Mouse (Mus musculus): ENCODE data around the gene Dad1. TPM values are rescaled to one million over a fixed set of nuclear protein-coding genes. Genes with fewer than 3 reads are reported as not detected.
"Not testable (repeated sequence)": the region's sequence is repeated elsewhere in the genome, so short reads cannot be mapped to it uniquely, and the experiment has no call there.

Gene Dad1
- polyA plus RNA-seq, 1 experiment from 2014 or later, result 338 TPM

- Histone ChIP-seq H3K4me3 (replicated peaks; ENCODE audit: low read depth, low read length) (no peak overlapping the region), H3K9me3 (ENCODE audit: control insufficient read depth, low read length) (no peaks in the 10 kb centered on the region), H3K4me2 (ENCODE audit: low read length) (no peak overlapping the region), H3K27ac (replicated peaks; ENCODE audit: low read depth, low read length) (peak overlapping the region; percentile 26; the same call in 1 of the 2 replicates), H3K36me3 (ENCODE audit: control insufficient read depth, insufficient read depth, low read length) (peaks cover 14% of the 10 kb centered on the region; the same call in 1 of the 2 replicates), H3K4me1 (ENCODE audit: control insufficient read depth, insufficient read depth, low read length) (peaks cover 29% of the 10 kb centered on the region), H3K27me3 (ENCODE audit: control insufficient read depth, insufficient read depth, low read length) (no peaks in the 10 kb centered on the region), H3K9ac (replicated peaks; ENCODE audit: low read length) (no peak overlapping the region)
- 85% methylated on average over 21 of the region's 21 CpGs for WGBS
- ATAC-seq (ENCODE audit: low FRiP score, low TSS enrichment) (no peak), DNase-seq (no peak)
Observed at GRCm38 (mm10) chr14:54231176-54231956, 22.5 kb downstream of the Dad1 start.

GRCm38 (mm10) chr14:54230638-54231150 is 23.2 kb downstream of the Dad1 start:
- H3K27ac ChIP-seq (replicated peaks; ENCODE audit: low read depth, low read length), result no peak overlapping the region
- ATAC-seq (ENCODE audit: low FRiP score, low TSS enrichment) (no peak), DNase-seq (no peak)
- H3K27me3 ChIP-seq (ENCODE audit: control insufficient read depth, insufficient read depth, low read length), result no peaks in the 10 kb centered on the region
- H3K4me2 ChIP-seq (ENCODE audit: low read length), result no peak overlapping the region
- WGBS, result 86% methylated on average over 14 of the region's 14 CpGs
- no peak overlapping the region for H3K9ac ChIP-seq (replicated peaks; ENCODE audit: low read length)
- no peaks in the 10 kb centered on the region for H3K9me3 ChIP-seq (ENCODE audit: control insufficient read depth, low read length)
- peaks cover 14% of the 10 kb centered on the region; the same call in 1 of the 2 replicates for H3K36me3 ChIP-seq (ENCODE audit: control insufficient read depth, insufficient read depth, low read length)
- H3K4me3 ChIP-seq (replicated peaks; ENCODE audit: low read depth, low read length), result no peak overlapping the region
- H3K4me1 ChIP-seq (ENCODE audit: control insufficient read depth, insufficient read depth, low read length), result peaks cover 30% of the 10 kb centered on the region

- ATAC-seq (ENCODE audit: low FRiP score, low TSS enrichment); H3K4me2 ChIP-seq (ENCODE audit: low read length); H3K36me3 ChIP-seq (ENCODE audit: control insufficient read depth, insufficient read depth, low read length); H3K27me3 ChIP-seq (ENCODE audit: control insufficient read depth, insufficient read depth, low read length); H3K9ac ChIP-seq (replicated peaks; ENCODE audit: low read length); DNase-seq; H3K4me3 ChIP-seq (replicated peaks; ENCODE audit: low read depth, low read length); H3K9me3 ChIP-seq (ENCODE audit: control insufficient read depth, low read length); H3K27ac ChIP-seq (replicated peaks; ENCODE audit: low read depth, low read length): not testable (repeated sequence)
- WGBS, result 85% methylated on average over 3 of the region's 4 CpGs
- peaks cover 32% of the 10 kb centered on the region for H3K4me1 ChIP-seq (ENCODE audit: control insufficient read depth, insufficient read depth, low read length)
Observed at GRCm38 (mm10) chr14:54229849-54230248, 24.1 kb downstream of the Dad1 start.

- no peaks in the 10 kb centered on the region for H3K27me3 ChIP-seq (ENCODE audit: control insufficient read depth, insufficient read depth, low read length)
- peak overlapping the region; percentile 89 for H3K27ac ChIP-seq (replicated peaks; ENCODE audit: low read depth, low read length)
- H3K4me3 ChIP-seq (replicated peaks; ENCODE audit: low read depth, low read length), result peak overlapping the region; percentile 31
- peaks cover 37% of the 10 kb centered on the region for H3K4me1 ChIP-seq (ENCODE audit: control insufficient read depth, insufficient read depth, low read length)
- ATAC-seq (ENCODE audit: low FRiP score, low TSS enrichment) (peak; percentile 49; the same call in 1 of the 2 replicates), DNase-seq (peak; percentile 79)
- H3K36me3 ChIP-seq (ENCODE audit: control insufficient read depth, insufficient read depth, low read length), result no peaks in the 10 kb centered on the region
- WGBS, result 4% methylated on average over 25 of the region's 25 CpGs
- H3K4me2 ChIP-seq (ENCODE audit: low read length), result peak overlapping the region; percentile 64
- H3K9ac ChIP-seq (replicated peaks; ENCODE audit: low read length), result peak overlapping the region; percentile 58
- no peaks in the 10 kb centered on the region for H3K9me3 ChIP-seq (ENCODE audit: control insufficient read depth, low read length)
Observed at GRCm38 (mm10) chr14:54228933-54229713, 24.8 kb downstream of the Dad1 start.

- Histone ChIP-seq H3K9me3 (ENCODE audit: control insufficient read depth, low read length) (no peaks in the 10 kb centered on the region), H3K4me3 (replicated peaks; ENCODE audit: low read depth, low read length) (peak overlapping the region; percentile 31), H3K4me1 (ENCODE audit: control insufficient read depth, insufficient read depth, low read length) (peaks cover 34% of the 10 kb centered on the region), H3K4me2 (ENCODE audit: low read length) (peak overlapping the region; percentile 64), H3K27ac (replicated peaks; ENCODE audit: low read depth, low read length) (peak overlapping the region; percentile 89), H3K9ac (replicated peaks; ENCODE audit: low read length) (peak overlapping the region; percentile 58), H3K27me3 (ENCODE audit: control insufficient read depth, insufficient read depth, low read length) (no peaks in the 10 kb centered on the region), H3K36me3 (ENCODE audit: control insufficient read depth, insufficient read depth, low read length) (no peaks in the 10 kb centered on the region)
- DNase-seq, result no peak
- 8% methylated on average over 7 of the region's 7 CpGs for WGBS
- no peak for ATAC-seq (ENCODE audit: low FRiP score, low TSS enrichment)
Observed at GRCm38 (mm10) chr14:54228501-54228900, 25.4 kb downstream of the Dad1 start.

- Histone ChIP-seq H3K9me3 (ENCODE audit: control insufficient read depth, low read length) (no peaks in the 10 kb centered on the region), H3K9ac (replicated peaks; ENCODE audit: low read length) (peak overlapping the region; percentile 58; the same call in 1 of the 2 replicates), H3K4me1 (ENCODE audit: control insufficient read depth, insufficient read depth, low read length) (peaks cover 30% of the 10 kb centered on the region), H3K27me3 (ENCODE audit: control insufficient read depth, insufficient read depth, low read length) (no peaks in the 10 kb centered on the region), H3K4me3 (replicated peaks; ENCODE audit: low read depth, low read length) (peak overlapping the region; percentile 31), H3K36me3 (ENCODE audit: control insufficient read depth, insufficient read depth, low read length) (no peaks in the 10 kb centered on the region), H3K27ac (replicated peaks; ENCODE audit: low read depth, low read length) (peak overlapping the region; percentile 89), H3K4me2 (ENCODE audit: low read length) (peak overlapping the region; percentile 64)
- ATAC-seq (ENCODE audit: low FRiP score, low TSS enrichment), result peak; percentile 57; the same call in 1 of the 2 replicates
- under 1% methylated on average over 10 of the region's 10 CpGs for WGBS
- peak; percentile 89 for DNase-seq
Observed at GRCm38 (mm10) chr14:54227911-54228451, 25.9 kb downstream of the Dad1 start.

GRCm38 (mm10) chr14:54226911-54227811 is 26.7 kb downstream of the Dad1 start:
- H3K27ac ChIP-seq (replicated peaks; ENCODE audit: low read depth, low read length), result no peak overlapping the region
- no peak overlapping the region for H3K4me3 ChIP-seq (replicated peaks; ENCODE audit: low read depth, low read length)
- no peak for DNase-seq
- no peaks in the 10 kb centered on the region for H3K9me3 ChIP-seq (ENCODE audit: control insufficient read depth, low read length)
- H3K4me2 ChIP-seq (ENCODE audit: low read length), result no peak overlapping the region
- ATAC-seq (ENCODE audit: low FRiP score, low TSS enrichment), result no peak
- peaks cover 23% of the 10 kb centered on the region for H3K4me1 ChIP-seq (ENCODE audit: control insufficient read depth, insufficient read depth, low read length)
- 62% methylated on average over 16 of the region's 16 CpGs for WGBS
- H3K36me3 ChIP-seq (ENCODE audit: control insufficient read depth, insufficient read depth, low read length), result no peaks in the 10 kb centered on the region
- no peaks in the 10 kb centered on the region for H3K27me3 ChIP-seq (ENCODE audit: control insufficient read depth, insufficient read depth, low read length)
- no peak overlapping the region for H3K9ac ChIP-seq (replicated peaks; ENCODE audit: low read length)

GRCm38 (mm10) chr14:54225725-54226124 is 28.2 kb downstream of the Dad1 start:
- Histone ChIP-seq H3K4me2 (ENCODE audit: low read length) (no peak overlapping the region), H3K36me3 (ENCODE audit: control insufficient read depth, insufficient read depth, low read length) (no peaks in the 10 kb centered on the region), H3K27me3 (ENCODE audit: control insufficient read depth, insufficient read depth, low read length) (no peaks in the 10 kb centered on the region), H3K9ac (replicated peaks; ENCODE audit: low read length) (no peak overlapping the region), H3K4me3 (replicated peaks; ENCODE audit: low read depth, low read length) (no peak overlapping the region), H3K4me1 (ENCODE audit: control insufficient read depth, insufficient read depth, low read length) (peaks cover 21% of the 10 kb centered on the region), H3K9me3 (ENCODE audit: control insufficient read depth, low read length) (no peaks in the 10 kb centered on the region), H3K27ac (replicated peaks; ENCODE audit: low read depth, low read length) (no peak overlapping the region; the same call in 1 of the 2 replicates)
- 75% methylated on average over 11 of the region's 11 CpGs for WGBS
- ATAC-seq (ENCODE audit: low FRiP score, low TSS enrichment), result no peak
- DNase-seq, result no peak

Data from midbrain, embryonic 14.5 days (tissue).